Mouse (Mus musculus) macrophage (primary cell): Measurements from ENCODE around the gene Mxi1. TPM values are rescaled to one million over a fixed set of nuclear protein-coding genes. Genes with fewer than 3 reads are reported as not detected.
A peak's percentile ranks its signal among the peaks of the same experiment; 100 is the strongest.

Experiments used
- H3K27ac ChIP-seq: fragments of 350-480 bp; formaldehyde crosslinking; 2 replicates; pipeline ENCODE4 v1.9.0; 2021
- H3K36me3 ChIP-seq: fragments of 350-480 bp; formaldehyde crosslinking; 2 replicates; pipeline ENCODE4 v1.9.0; 2021; ENCODE audit errors: inconsistent target
- H3K4me3 ChIP-seq: fragments of 350-480 bp; formaldehyde crosslinking; 2 replicates; pipeline ENCODE4 v1.9.0; 2021; ENCODE audit errors: inconsistent target
- H3K79me2 ChIP-seq: fragments of 350-480 bp; formaldehyde crosslinking; 2 replicates; pipeline ENCODE4 v1.9.0; 2021; ENCODE audit errors: inconsistent target
- WGBS: methylation state at CpG from one replicate; pipeline ENCODE4 v1.1.7; 2026; ENCODE audit warnings: inconsistent platforms; ENCODE audit not compliant: missing documents; 5-methylcytosine and 5-hydroxymethylcytosine counted together
- polyA plus RNA-seq: library from polyadenylated mRNA; stranded (reverse); fragments of 250-400 nt; gene quantifications from 3 replicates; pipeline ENCODE4 v1.2.4, GENCODE M21; 2018; ENCODE audit warnings: inconsistent platforms

Gene Mxi1
- polyA plus RNA-seq, 1 experiment from 2014 or later, result 18.3 TPM

- WGBS, result 1% methylated on average over 25 of the region's 26 CpGs
- no peaks in the 10 kb centered on the region for H3K36me3 ChIP-seq
- peak overlapping the region; percentile 66 for H3K4me3 ChIP-seq
- H3K79me2 ChIP-seq, result peaks cover 33% of the 10 kb centered on the region; the same call in 1 of the 2 replicates
- peak overlapping the region; percentile 70 for H3K27ac ChIP-seq
Measured at GRCm38 (mm10) chr19:53312336-53312871, 2.1 kb downstream of the Mxi1 start.

- H3K27ac ChIP-seq, result peak overlapping the region; percentile 70
- WGBS, result 1% methylated on average over 55 of the region's 63 CpGs
Measured at GRCm38 (mm10) chr19:53312951-53313683, 2.8 kb downstream of the Mxi1 start.

GRCm38 (mm10) chr19:53313684-53314443 is 3.5 kb downstream of the Mxi1 start:
- Histone ChIP-seq H3K4me3 (peak overlapping the region; percentile 66), H3K36me3 (no peaks in the 10 kb centered on the region), H3K27ac (peak overlapping the region; percentile 56), H3K79me2 (peaks cover 36% of the 10 kb centered on the region; the same call in 1 of the 2 replicates)
- 0% methylated on average over 50 of the region's 52 CpGs for WGBS

More at GRCm38 (mm10) chr19:53312951-53313683, 2.8 kb downstream of the Mxi1 start:
- Histone ChIP-seq H3K4me3 (peak overlapping the region; percentile 66), H3K36me3 (no peaks in the 10 kb centered on the region), H3K79me2 (peaks cover 36% of the 10 kb centered on the region; the same call in 1 of the 2 replicates)

GRCm38 (mm10) chr19:53314530-53315208 is 4.4 kb downstream of the Mxi1 start:
- Histone ChIP-seq H3K36me3 (no peaks in the 10 kb centered on the region), H3K79me2 (peaks cover 40% of the 10 kb centered on the region; the same call in 1 of the 2 replicates), H3K4me3 (peak overlapping the region; percentile 66), H3K27ac (peak overlapping the region; percentile 34)
- WGBS, result 52% methylated on average over 16 of the region's 16 CpGs

- H3K79me2 ChIP-seq, result peaks cover 46% of the 10 kb centered on the region; the same call in 1 of the 2 replicates
- no peaks in the 10 kb centered on the region for H3K36me3 ChIP-seq
- H3K27ac ChIP-seq, result no peak overlapping the region
- no peak overlapping the region for H3K4me3 ChIP-seq
- 90% methylated on average over 7 of the region's 7 CpGs for WGBS
Measured at GRCm38 (mm10) chr19:53315209-53315654, 4.9 kb downstream of the Mxi1 start.

GRCm38 (mm10) chr19:53316105-53316504 is 5.8 kb downstream of the Mxi1 start:
- Histone ChIP-seq H3K79me2 (peaks cover 55% of the 10 kb centered on the region; the same call in 1 of the 2 replicates), H3K36me3 (no peaks in the 10 kb centered on the region), H3K4me3 (no peak overlapping the region), H3K27ac (no peak overlapping the region)
- WGBS, result 95% methylated on average over 8 of the region's 8 CpGs

GRCm38 (mm10) chr19:53316963-53317362 is 6.6 kb downstream of the Mxi1 start:
- WGBS, result 96% methylated on average over 6 of the region's 6 CpGs
- Histone ChIP-seq H3K36me3 (no peaks in the 10 kb centered on the region), H3K4me3 (no peak overlapping the region), H3K27ac (no peak overlapping the region), H3K79me2 (peaks cover 62% of the 10 kb centered on the region; the same call in 1 of the 2 replicates)

- WGBS, result 27% methylated on average over 15 of the region's 16 CpGs
- no peaks in the 10 kb centered on the region for H3K36me3 ChIP-seq
- H3K4me3 ChIP-seq, result no peak overlapping the region
- H3K27ac ChIP-seq, result peak overlapping the region; percentile 19; the same call in 1 of the 2 replicates
- H3K79me2 ChIP-seq, result peaks cover 62% of the 10 kb centered on the region; the same call in 1 of the 2 replicates
Measured at GRCm38 (mm10) chr19:53318143-53319132, 8.1 kb downstream of the Mxi1 start.

- Histone ChIP-seq H3K36me3 (no peaks in the 10 kb centered on the region), H3K79me2 (peaks cover 63% of the 10 kb centered on the region; the same call in 1 of the 2 replicates), H3K27ac (no peak overlapping the region), H3K4me3 (no peak overlapping the region)
- 91% methylated on average over 9 of the region's 9 CpGs for WGBS
Measured at GRCm38 (mm10) chr19:53320264-53321110, 10.2 kb downstream of the Mxi1 start.

- WGBS, result 87% methylated on average over 10 of the region's 10 CpGs
- no peak overlapping the region for H3K4me3 ChIP-seq
- H3K79me2 ChIP-seq, result peaks cover 56% of the 10 kb centered on the region; the same call in 1 of the 2 replicates
- H3K36me3 ChIP-seq, result no peaks in the 10 kb centered on the region
- no peak overlapping the region for H3K27ac ChIP-seq
Measured at GRCm38 (mm10) chr19:53321273-53321672, 11.0 kb downstream of the Mxi1 start.

GRCm38 (mm10) chr19:53322438-53323048 is 12.2 kb downstream of the Mxi1 start:
- whole genome bisulfite sequencing, result 93% methylated on average over 9 of the region's 12 CpGs
- peaks cover 43% of the 10 kb centered on the region; the same call in 1 of the 2 replicates for H3K79me2 ChIP-seq
- no peak overlapping the region for H3K4me3 ChIP-seq
- H3K27ac ChIP-seq, result no peak overlapping the region
- no peaks in the 10 kb centered on the region for H3K36me3 ChIP-seq

- Histone ChIP-seq H3K4me3 (no peak overlapping the region), H3K27ac (no peak overlapping the region), H3K36me3 (no peaks in the 10 kb centered on the region), H3K79me2 (peaks cover 35% of the 10 kb centered on the region; the same call in 1 of the 2 replicates)
- WGBS, result 84% methylated on average over 6 of the region's 6 CpGs
Measured at GRCm38 (mm10) chr19:53324866-53325265, 14.5 kb downstream of the Mxi1 start.
